Mouse (Mus musculus): ENCODE measurements around the gene Arhgef10l. TPM values are rescaled to one million over a fixed set of nuclear protein-coding genes. Genes with fewer than 3 reads are reported as not detected.

Gene Arhgef10l
- 7.9 TPM for polyA plus RNA-seq (2014; fragmentation: Illumina TruSeq; extraction: RNeasy Lipid Tissue Mini Kit (QIAGEN cat#74804); ENCODE audit: insufficient read depth, low read depth, low replicate concordance)

DNA sequence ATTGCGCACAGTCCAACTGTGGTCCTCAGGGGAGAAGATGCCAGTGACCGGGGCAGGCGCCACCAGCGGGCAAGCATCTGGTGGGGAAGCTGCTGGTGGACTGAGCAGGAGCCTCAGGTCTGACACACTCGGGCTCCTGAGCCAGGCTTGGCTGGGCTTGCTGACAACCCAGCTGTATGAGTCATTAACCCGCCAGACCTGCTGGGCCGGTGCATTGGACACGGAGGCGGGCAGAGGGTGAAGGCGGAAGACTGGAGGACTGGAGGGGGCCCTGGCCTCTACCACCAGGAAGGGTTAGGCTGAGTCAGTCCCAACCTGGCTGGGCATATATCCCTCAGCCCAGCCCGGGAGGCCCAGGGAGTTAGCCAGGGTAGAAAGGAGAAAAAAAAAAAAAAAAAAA lies at the start of gene Arhgef10l:
Arhgef10l (minus strand) TSS at position 253 of the 400 bp plus-strand sequence.

GRCm38 (mm10) chr4:140700269-140701018 lies 34.6 kb upstream of the Arhgef10l start, which contains the start of gene Rcc2:
TSS of gene Rcc2 (plus strand) at chr4:140700541.

Other genes with a start within 250 kb of the Arhgef10l start
- 27.5 TPM for gene Rcc2, start 34.5 kb upstream of the Arhgef10l start, polyA plus RNA-seq (2014; fragmentation: Illumina TruSeq; extraction: RNeasy Lipid Tissue Mini Kit (QIAGEN cat#74804); ENCODE audit: insufficient read depth, low read depth, low replicate concordance)
- not detected for gene Padi6, start 76.6 kb upstream of the Arhgef10l start, polyA plus RNA-seq (2014; fragmentation: Illumina TruSeq; extraction: RNeasy Lipid Tissue Mini Kit (QIAGEN cat#74804); ENCODE audit: insufficient read depth, low read depth, low replicate concordance)
- 2.3 TPM for gene Padi4, start 108.2 kb upstream of the Arhgef10l start, polyA plus RNA-seq (2014; fragmentation: Illumina TruSeq; extraction: RNeasy Lipid Tissue Mini Kit (QIAGEN cat#74804); ENCODE audit: insufficient read depth, low read depth, low replicate concordance)
- gene Padi3, start 144.6 kb upstream of the Arhgef10l start, polyA plus RNA-seq (2014; fragmentation: Illumina TruSeq; extraction: RNeasy Lipid Tissue Mini Kit (QIAGEN cat#74804); ENCODE audit: insufficient read depth, low read depth, low replicate concordance), result not detected
- 0.19 TPM for gene Padi1, start 179.8 kb upstream of the Arhgef10l start, polyA plus RNA-seq (2014; fragmentation: Illumina TruSeq; extraction: RNeasy Lipid Tissue Mini Kit (QIAGEN cat#74804); ENCODE audit: insufficient read depth, low read depth, low replicate concordance)
- gene Padi2, start 240.3 kb upstream of the Arhgef10l start, polyA plus RNA-seq (2014; fragmentation: Illumina TruSeq; extraction: RNeasy Lipid Tissue Mini Kit (QIAGEN cat#74804); ENCODE audit: insufficient read depth, low read depth, low replicate concordance), result 1.8 TPM

Measured in lung, adult 10 weeks (tissue).